Mouse (Mus musculus) midbrain, embryonic 12.5 days (tissue): ENCODE results near the gene Zswim7. TPM values are rescaled to one million over a fixed set of nuclear protein-coding genes. Genes with fewer than 3 reads are reported as not detected.

ENCODE experiments used
- ATAC-seq: fragments of 200-750 bp; cut with Nextera tagmentation; 2 replicates; pipeline ENCODE4 v1.8.0; 2017; ENCODE audit warnings: low read depth, moderate TSS enrichment, moderate library complexity; ENCODE audit not compliant: low FRiP score
- H3K27ac ChIP-seq: fragments of 300-500 bp; sonication (generic); replicated peaks from 2 replicates; pipeline ENCODE4 v1.5.1; 2016; ENCODE audit warnings: mild to moderate bottlenecking
- H3K27me3 ChIP-seq: fragments of 300-500 bp; sonication (generic); 2 replicates; pipeline ENCODE4 v1.6.1; 2016; ENCODE audit warnings: mild to moderate bottlenecking
- H3K36me3 ChIP-seq: fragments of 300-500 bp; sonication (generic); 2 replicates; pipeline ENCODE4 v1.6.1; 2016
- H3K4me1 ChIP-seq: fragments of 300-500 bp; sonication (generic); 2 replicates; pipeline ENCODE4 v1.6.1; 2016
- H3K4me2 ChIP-seq: fragments of 300-500 bp; sonication (generic); replicated peaks from 2 replicates; pipeline ENCODE4 v1.6.1; 2016; ENCODE audit warnings: mild to moderate bottlenecking, moderate library complexity
- H3K4me3 ChIP-seq: fragments of 300-500 bp; sonication (generic); 2 replicates; pipeline ENCODE4 v1.5.1; 2016; ENCODE audit warnings: mild to moderate bottlenecking
- H3K9ac ChIP-seq: fragments of 300-500 bp; sonication (generic); replicated peaks from 2 replicates; pipeline ENCODE4 v1.6.1; 2016; ENCODE audit warnings: mild to moderate bottlenecking, moderate library complexity
- H3K9me3 ChIP-seq: fragments of 300-500 bp; sonication (generic); 2 replicates; pipeline ENCODE4 v1.6.1; 2016; ENCODE audit warnings: mild to moderate bottlenecking
- WGBS: fragments of 180-500 bp; shearing (Covaris S2); methylation state at CpG from one replicate; pipeline ENCODE4 v1.1.7; 2016; 5-methylcytosine and 5-hydroxymethylcytosine counted together
- polyA plus RNA-seq: library from polyadenylated mRNA; unstranded; fragments of >200 nt; fragmentation: Nextera tagmentation; extraction: Ambion mirVana; gene quantifications from 2 replicates; pipeline ENCODE4 v1.2.1, GENCODE M21; 2016

Gene Zswim7
- polyA plus RNA-seq, 1 experiment from 2014 or later, result 12.4 TPM

DNA sequence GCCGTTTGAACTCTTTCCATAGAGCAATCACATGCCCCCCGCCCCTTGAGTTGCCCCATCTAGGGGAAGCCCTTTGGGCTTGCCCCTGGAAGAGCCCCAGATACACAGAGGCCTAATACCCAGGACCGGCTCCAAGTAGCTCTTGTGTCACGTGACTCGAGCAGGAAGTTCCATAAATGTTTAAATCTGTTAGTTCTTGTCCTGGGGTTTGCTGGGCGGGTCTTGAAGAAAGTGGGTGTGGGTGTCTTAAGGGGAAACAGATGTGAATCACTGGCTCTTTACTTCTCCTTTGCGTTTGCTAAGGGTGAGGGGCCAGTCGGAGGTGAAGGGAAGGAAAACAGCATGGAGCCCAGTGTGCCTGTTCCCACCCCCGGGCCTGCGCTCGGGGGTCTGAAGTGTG, 30.1 kb downstream of the Zswim7 start:
- peaks cover 72% of the 10 kb centered on the region for H3K27me3 ChIP-seq
- H3K9ac ChIP-seq, result no peak overlapping the region
- WGBS, result 76% methylated on average over 11 of the region's 11 CpGs
- ATAC-seq, result no peak
- peaks cover 10% of the 10 kb centered on the region; the same call in 1 of the 2 replicates for H3K4me1 ChIP-seq
- H3K4me3 ChIP-seq, result no peak overlapping the region
- H3K9me3 ChIP-seq, result no peaks in the 10 kb centered on the region
- H3K27ac ChIP-seq, result no peak overlapping the region
- no peaks in the 10 kb centered on the region for H3K36me3 ChIP-seq
- H3K4me2 ChIP-seq, result 0 out of 2 replicates have a peak overlapping the region, but pooled peaks have one; percentile 99

GRCm38 (mm10) chr11:62249266-62250037, 31.7 kb downstream of the Zswim7 start:
- peak overlapping the region; percentile 63 for H3K9ac ChIP-seq
- H3K27ac ChIP-seq, result no peak overlapping the region
- 2% methylated on average over 35 of the region's 35 CpGs for WGBS
- H3K4me1 ChIP-seq, result peaks cover 10% of the 10 kb centered on the region; the same call in 1 of the 2 replicates
- no peaks in the 10 kb centered on the region for H3K9me3 ChIP-seq
- no peaks in the 10 kb centered on the region for H3K36me3 ChIP-seq
- H3K27me3 ChIP-seq, result peaks cover 67% of the 10 kb centered on the region
- ATAC-seq, result no peak; the same call in 1 of the 2 replicates
- H3K4me2 ChIP-seq, result peak overlapping the region; percentile 99
- peak overlapping the region; percentile 56 for H3K4me3 ChIP-seq

DNA sequence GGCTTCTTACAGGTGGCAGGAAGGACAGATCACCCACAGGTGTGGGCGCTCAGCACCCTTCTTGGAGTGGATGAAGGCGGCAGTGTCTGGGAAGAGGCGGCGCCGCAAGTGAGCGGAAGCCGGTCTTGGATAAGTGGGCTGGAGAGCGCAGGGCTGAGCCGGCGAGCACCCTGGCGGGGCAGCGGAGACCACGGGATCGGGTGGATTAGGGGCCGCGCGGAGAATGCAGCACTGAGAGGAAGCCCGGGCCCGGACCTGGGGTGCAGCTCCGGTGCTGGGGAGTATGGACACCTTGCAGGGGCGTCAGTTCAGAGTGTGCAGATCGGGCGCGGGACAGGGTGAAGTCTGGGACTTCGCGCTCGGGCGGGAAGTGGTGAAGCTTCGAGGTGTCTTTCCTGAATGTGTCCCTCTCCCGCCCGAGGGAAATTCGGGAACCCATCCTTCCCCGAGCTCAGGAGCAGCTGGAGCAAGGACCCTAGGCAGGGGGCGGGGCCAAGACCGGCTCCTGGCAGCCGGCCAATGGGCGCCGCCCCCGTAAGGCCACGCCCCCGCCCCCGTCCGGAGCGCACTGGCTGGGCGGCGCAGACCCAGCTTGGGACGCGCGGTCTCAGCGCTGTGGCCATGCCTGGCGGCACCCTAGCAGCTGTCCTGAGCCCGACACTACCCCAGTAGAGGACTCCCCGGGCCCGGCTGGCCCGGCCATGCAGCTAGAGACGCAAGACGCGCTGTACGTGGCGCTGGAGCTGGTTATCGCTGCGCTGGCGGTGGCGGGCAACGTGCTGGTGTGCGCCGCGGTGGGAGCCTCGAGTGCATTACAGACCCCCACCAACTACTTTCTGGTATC, 32.6 kb downstream of the Zswim7 start, which contains the start of gene Adora2b:
Gene Adora2b (plus strand): TSS at position 584 of the 844 bp plus-strand sequence.
- Histone ChIP-seq H3K4me1 (peaks cover 10% of the 10 kb centered on the region; the same call in 1 of the 2 replicates), H3K9me3 (no peaks in the 10 kb centered on the region), H3K4me2 (peak within 1 kb of the TSS; percentile 99), H3K27ac (0 out of 2 replicates have a peak within 1 kb of the TSS, but pooled peaks have one; percentile 15), H3K27me3 (peaks cover 62% of the 10 kb centered on the region), H3K9ac (peak within 1 kb of the TSS; percentile 63), H3K4me3 (peak within 1 kb of the TSS; percentile 56), H3K36me3 (no peaks in the 10 kb centered on the region)
- WGBS, result 0% methylated on average over 67 of the region's 69 CpGs
- ATAC-seq, result peak; percentile 96

- H3K27ac ChIP-seq, result no peak overlapping the region
- no peak for ATAC-seq
- peak overlapping the region; percentile 56 for H3K4me3 ChIP-seq
- no peaks in the 10 kb centered on the region for H3K9me3 ChIP-seq
- WGBS, result 37% methylated on average over 18 of the region's 18 CpGs
- peak overlapping the region; percentile 99 for H3K4me2 ChIP-seq
- peaks cover 58% of the 10 kb centered on the region for H3K27me3 ChIP-seq
- H3K9ac ChIP-seq, result peak overlapping the region; percentile 63
- peaks cover 10% of the 10 kb centered on the region; the same call in 1 of the 2 replicates for H3K4me1 ChIP-seq
- no peaks in the 10 kb centered on the region for H3K36me3 ChIP-seq
Observed at GRCm38 (mm10) chr11:62247759-62248400, 33.3 kb downstream of the Zswim7 start.

DNA sequence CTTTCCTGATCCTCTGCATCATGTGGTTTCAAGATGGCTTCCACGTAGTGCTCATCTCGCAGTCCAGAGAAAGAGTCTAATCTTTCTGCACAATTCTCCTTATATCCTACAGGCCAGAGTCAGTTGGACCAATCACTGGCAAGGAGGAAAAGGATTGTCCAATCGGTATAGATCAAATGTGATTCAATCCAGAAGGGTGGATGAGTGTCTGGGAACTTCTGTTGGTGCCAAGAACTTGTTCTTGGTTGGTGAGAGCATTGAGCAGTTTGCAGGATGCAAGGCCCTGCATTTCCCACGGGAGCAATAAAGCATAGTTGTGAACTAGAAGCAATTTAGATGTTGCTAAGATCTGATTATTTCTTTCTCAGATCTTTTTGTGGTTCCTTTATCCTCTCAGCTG, 36.7 kb downstream of the Zswim7 start:
- ATAC-seq, result no peak
- Histone ChIP-seq H3K9ac (no peak overlapping the region), H3K27me3 (peaks cover 25% of the 10 kb centered on the region), H3K4me1 (peaks cover 3% of the 10 kb centered on the region; the same call in 1 of the 2 replicates), H3K36me3 (no peaks in the 10 kb centered on the region), H3K4me2 (no peak overlapping the region), H3K9me3 (no peaks in the 10 kb centered on the region), H3K27ac (no peak overlapping the region), H3K4me3 (no peak overlapping the region)
- 90% methylated on average over 4 of the region's 4 CpGs for WGBS

DNA sequence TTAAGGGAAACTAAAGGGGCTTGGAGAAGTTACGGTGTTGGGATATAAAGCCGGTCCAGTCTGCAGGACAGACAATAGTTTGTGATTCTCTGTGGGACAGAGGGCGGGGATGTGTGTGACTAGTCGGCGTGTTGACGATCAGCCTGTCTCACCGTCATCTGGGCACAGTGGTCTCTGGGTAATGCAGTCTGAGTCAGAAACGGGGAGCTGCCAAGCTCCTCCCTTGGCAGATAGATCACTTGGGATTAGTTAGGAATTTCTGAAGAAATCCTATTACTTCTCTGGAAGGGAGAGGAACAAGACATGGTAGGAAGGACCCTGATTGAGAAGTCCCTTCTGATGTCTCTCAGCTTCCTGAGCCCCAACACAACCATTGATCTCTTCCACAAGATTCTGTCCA, 37.3 kb downstream of the Zswim7 start:
- Histone ChIP-seq H3K4me3 (no peak overlapping the region), H3K9ac (no peak overlapping the region), H3K27me3 (peaks cover 19% of the 10 kb centered on the region), H3K27ac (no peak overlapping the region), H3K36me3 (no peaks in the 10 kb centered on the region), H3K9me3 (no peaks in the 10 kb centered on the region), H3K4me2 (no peak overlapping the region), H3K4me1 (0 out of 2 replicates have a peak, but pooled peaks cover 3% of the 10 kb centered on the region)
- 94% methylated on average over 8 of the region's 8 CpGs for WGBS
- ATAC-seq, result no peak

DNA sequence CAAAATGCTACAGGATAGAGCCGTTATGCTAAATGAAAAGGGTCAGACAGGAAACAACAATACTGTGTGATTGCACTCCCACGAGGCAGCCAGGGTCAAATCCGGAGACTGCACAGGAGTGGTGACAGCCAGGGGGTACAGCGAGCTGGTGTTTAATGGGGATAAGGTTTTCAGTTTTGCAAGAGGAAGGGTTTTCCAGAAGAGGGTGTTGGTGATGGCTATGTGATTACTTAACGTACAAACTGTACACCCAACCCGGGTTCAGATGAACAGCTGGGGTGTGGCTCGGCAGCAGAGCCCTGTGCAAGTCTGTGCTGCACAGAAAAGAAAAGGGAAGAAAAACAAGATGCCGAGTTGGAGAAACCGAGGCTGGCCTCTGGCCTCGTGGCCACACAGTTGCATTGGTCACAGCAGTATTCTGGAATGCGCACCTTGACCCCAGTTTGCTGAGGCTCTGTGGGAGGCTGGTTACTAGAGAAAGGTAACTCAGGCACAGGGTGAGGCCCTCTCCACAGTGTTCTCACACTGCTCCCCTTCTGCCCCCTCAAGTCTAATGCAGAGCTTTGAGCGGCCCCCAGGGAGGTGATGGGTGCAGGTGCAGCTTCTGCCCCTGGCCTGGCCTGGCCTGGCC, 40.4 kb downstream of the Zswim7 start:
- no peaks in the 10 kb centered on the region for H3K9me3 ChIP-seq
- 81% methylated on average over 12 of the region's 12 CpGs for WGBS
- H3K27me3 ChIP-seq, result no peaks in the 10 kb centered on the region; the same call in 1 of the 2 replicates
- no peaks in the 10 kb centered on the region for H3K4me1 ChIP-seq
- H3K9ac ChIP-seq, result no peak overlapping the region
- no peak overlapping the region for H3K27ac ChIP-seq
- ATAC-seq, result no peak
- no peak overlapping the region for H3K4me3 ChIP-seq
- H3K4me2 ChIP-seq, result no peak overlapping the region
- H3K36me3 ChIP-seq, result no peaks in the 10 kb centered on the region

GRCm38 (mm10) chr11:62224797-62225196, 56.4 kb downstream of the Zswim7 start:
- Histone ChIP-seq H3K4me2 (no peak overlapping the region), H3K27ac (no peak overlapping the region), H3K27me3 (no peaks in the 10 kb centered on the region), H3K9ac (no peak overlapping the region), H3K4me1 (no peaks in the 10 kb centered on the region), H3K4me3 (no peak overlapping the region), H3K9me3 (no peaks in the 10 kb centered on the region), H3K36me3 (no peaks in the 10 kb centered on the region)
- ATAC-seq, result no peak
- WGBS, result 77% methylated on average over 4 of the region's 4 CpGs

DNA sequence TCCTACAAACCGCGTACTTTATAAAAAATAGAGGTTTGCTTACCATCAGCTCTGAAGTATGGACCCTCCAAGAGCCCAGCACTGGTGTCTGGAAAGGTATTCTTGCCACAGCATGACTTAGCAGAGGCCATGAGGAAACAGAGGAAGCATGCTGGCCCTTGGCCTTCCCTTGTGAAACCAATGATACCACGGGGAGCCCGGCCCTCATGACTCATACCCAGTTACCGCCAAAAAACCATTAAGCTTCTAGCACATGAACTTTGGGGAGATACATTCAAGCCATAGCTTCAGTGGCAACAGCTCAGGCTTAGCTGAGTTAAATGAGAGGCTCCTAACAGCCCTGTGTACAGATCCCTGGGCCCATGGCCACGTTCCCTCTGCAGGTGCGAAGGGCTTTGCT, 57.2 kb downstream of the Zswim7 start:
- H3K27ac ChIP-seq, result no peak overlapping the region
- no peak overlapping the region for H3K4me3 ChIP-seq
- H3K4me1 ChIP-seq, result no peaks in the 10 kb centered on the region
- no peak for ATAC-seq
- H3K36me3 ChIP-seq, result peaks cover 4% of the 10 kb centered on the region; the same call in 1 of the 2 replicates
- H3K9me3 ChIP-seq, result no peaks in the 10 kb centered on the region
- H3K4me2 ChIP-seq, result no peak overlapping the region
- no peaks in the 10 kb centered on the region for H3K27me3 ChIP-seq
- H3K9ac ChIP-seq, result no peak overlapping the region
- WGBS, result 96% methylated on average over 7 of the region's 7 CpGs

- Histone ChIP-seq H3K36me3 (peaks cover 4% of the 10 kb centered on the region; the same call in 1 of the 2 replicates), H3K4me3 (no peak overlapping the region), H3K27me3 (no peaks in the 10 kb centered on the region), H3K9ac (no peak overlapping the region), H3K27ac (no peak overlapping the region), H3K9me3 (no peaks in the 10 kb centered on the region), H3K4me1 (no peaks in the 10 kb centered on the region), H3K4me2 (no peak overlapping the region)
- no peak for ATAC-seq
- WGBS, result 91% methylated on average over 5 of the region's 5 CpGs
Observed at GRCm38 (mm10) chr11:62223416-62223815, 57.8 kb downstream of the Zswim7 start.

DNA sequence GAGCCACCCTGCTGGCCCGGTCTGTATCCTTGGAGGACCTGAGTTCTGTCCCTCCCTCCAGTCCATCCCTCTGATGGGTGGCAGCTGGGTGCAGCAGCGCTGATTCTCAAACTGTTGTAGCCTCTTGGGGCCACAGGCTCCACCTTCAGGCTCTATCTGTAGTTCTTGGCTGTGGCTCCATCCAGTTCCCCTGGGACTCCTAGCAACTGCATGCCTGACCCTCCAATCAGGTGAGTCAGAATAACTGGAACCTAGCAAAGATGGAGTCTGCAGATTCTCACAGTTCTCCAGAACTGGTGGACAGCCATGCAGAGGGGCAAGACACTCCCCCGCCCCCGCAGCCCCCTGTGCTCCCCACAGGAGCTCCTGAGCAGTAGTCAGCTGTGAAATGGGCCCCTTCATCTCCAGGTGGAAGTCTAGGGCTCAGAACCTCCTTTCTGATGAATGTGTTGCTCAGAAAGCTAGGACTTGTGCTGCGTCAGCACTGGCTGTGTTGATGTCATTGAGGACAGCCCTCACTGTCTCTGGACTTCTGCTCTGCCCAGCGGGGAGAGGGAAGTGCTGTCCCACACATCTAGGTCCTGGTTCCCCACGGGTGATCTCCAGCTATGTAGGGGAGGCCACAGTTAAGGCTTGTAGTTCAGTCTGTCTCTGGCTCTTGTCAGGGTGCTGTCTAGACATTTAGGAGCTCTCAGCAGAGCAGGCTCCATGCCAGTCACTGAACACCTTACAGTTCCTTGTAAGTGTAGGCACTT, 60.2 kb downstream of the Zswim7 start:
- 78% methylated on average over 7 of the region's 7 CpGs for WGBS
- H3K27me3 ChIP-seq, result no peaks in the 10 kb centered on the region
- H3K27ac ChIP-seq, result no peak overlapping the region
- no peak overlapping the region for H3K4me2 ChIP-seq
- no peak overlapping the region for H3K9ac ChIP-seq
- no peaks in the 10 kb centered on the region for H3K9me3 ChIP-seq
- ATAC-seq, result no peak
- no peaks in the 10 kb centered on the region for H3K4me1 ChIP-seq
- H3K36me3 ChIP-seq, result peaks cover 4% of the 10 kb centered on the region; the same call in 1 of the 2 replicates
- no peak overlapping the region for H3K4me3 ChIP-seq
